Mouse (Mus musculus) MEL (cell line): ENCODE measurements around the gene Fam131c. TPM values are rescaled to one million over a fixed set of nuclear protein-coding genes. Genes with fewer than 3 reads are reported as not detected.

Experiments used
- DNase-seq: peaks from one replicate; pipeline ENCODE4 v3.0.0; 2011; ENCODE audit warnings: low read depth, low spot score
- H3K27ac ChIP-seq: 2 replicates; pipeline ENCODE4 v1.5.1; 2012; ENCODE audit warnings: low read depth, mild to moderate bottlenecking, control low read depth, low read length, moderate library complexity; ENCODE audit not compliant: control insufficient read depth
- H3K27me3 ChIP-seq, 2 experiments: fragments of 150-350 bp in 1 of 2; sonication (generic) in 1 of 2; 2 replicates each; pipeline ENCODE4 v1.6.1; 2012; ENCODE audit warnings: low read length in 2 of 2, mild to moderate bottlenecking in 2 of 2, improper control_type of control experiment in 1 of 2, moderate library complexity in 1 of 2; ENCODE audit not compliant: insufficient read depth in 2 of 2, control insufficient read depth in 1 of 2
- H3K36me3 ChIP-seq, 2 experiments: 2 replicates each; pipeline ENCODE4 v1.6.1; 2012 to 2014; ENCODE audit warnings: low read length in 2 of 2, improper control_type of control experiment in 1 of 2, inconsistent platforms in 1 of 2, mild to moderate bottlenecking in 1 of 2; ENCODE audit not compliant: insufficient read depth in 2 of 2, control insufficient read depth in 1 of 2
- H3K4me1 ChIP-seq, 2 experiments: fragments of 150-350 bp in 1 of 2; sonication (generic) in 1 of 2; 2 replicates each; pipeline ENCODE4 v1.6.1; 2012; ENCODE audit warnings: low read length in 2 of 2, improper control_type of control experiment in 1 of 2, mild to moderate bottlenecking in 1 of 2; ENCODE audit not compliant: insufficient read depth in 2 of 2, control insufficient read depth in 1 of 2
- H3K4me3 ChIP-seq, 2 experiments: fragments of 150-350 bp in 1 of 2; sonication (generic) in 1 of 2; 2 replicates each; pipeline ENCODE4 v1.5.1; 2012; ENCODE audit warnings: low read depth in 2 of 2, low read length in 2 of 2, mild to moderate bottlenecking in 2 of 2, moderate library complexity in 2 of 2, control low read depth in 1 of 2, improper control_type of control experiment in 1 of 2; ENCODE audit not compliant: control insufficient read depth in 1 of 2, insufficient read depth in 1 of 2
- H3K79me2 ChIP-seq: 2 replicates; pipeline ENCODE4 v1.6.1; 2012; ENCODE audit warnings: mild to moderate bottlenecking, low read length, moderate library complexity; ENCODE audit not compliant: control insufficient read depth, poor library complexity, insufficient read depth
- H3K9ac ChIP-seq: 2 replicates; pipeline ENCODE4 v1.6.1; 2012; ENCODE audit warnings: low read depth, mild to moderate bottlenecking, control low read depth, low read length, moderate library complexity; ENCODE audit not compliant: control insufficient read depth, poor library complexity, severe bottlenecking
- H3K9me3 ChIP-seq: fragments of 150-350 bp; sonication (generic); replicated peaks from 2 replicates; pipeline ENCODE4 v1.6.1; 2012; ENCODE audit warnings: mild to moderate bottlenecking, low read length, improper control_type of control experiment, moderate library complexity; ENCODE audit not compliant: insufficient read depth
- CHD1 ChIP-seq: IDR thresholded peaks from 2 replicates; pipeline ENCODE4 v1.6.1; 2012; ENCODE audit warnings: low read depth, mild to moderate bottlenecking, inconsistent platforms, low read length, improper control_type of control experiment
- E2F4 ChIP-seq: IDR thresholded peaks from 2 replicates; pipeline ENCODE4 v1.6.1; 2011; ENCODE audit warnings: low read depth, low read length, improper control_type of control experiment, borderline replicate concordance
- ELF1 ChIP-seq: IDR thresholded peaks from 2 replicates; pipeline ENCODE4 v1.6.1; 2014; ENCODE audit warnings: low read depth, mild to moderate bottlenecking, inconsistent platforms, low read length, improper control_type of control experiment, moderate library complexity
- ETS1 ChIP-seq: IDR thresholded peaks from 2 replicates; pipeline ENCODE4 v1.6.1; 2012; ENCODE audit warnings: low read depth, mild to moderate bottlenecking, inconsistent platforms, low read length, improper control_type of control experiment, moderate library complexity
- GATA1 ChIP-seq: IDR thresholded peaks from 2 replicates; pipeline ENCODE4 v1.6.1; 2011; ENCODE audit warnings: low read depth, low read length, improper control_type of control experiment
- JUND ChIP-seq: IDR thresholded peaks from 2 replicates; pipeline ENCODE4 v1.6.1; 2011; ENCODE audit warnings: low read depth, mild to moderate bottlenecking, improper control_type of control experiment, low read length
- MAFK ChIP-seq: IDR thresholded peaks from 2 replicates; pipeline ENCODE4 v1.6.1; 2011; ENCODE audit warnings: low read depth, mild to moderate bottlenecking, low read length, improper control_type of control experiment, borderline replicate concordance
- MAZ ChIP-seq: IDR thresholded peaks from 2 replicates; pipeline ENCODE4 v1.6.1; 2012; ENCODE audit warnings: low read depth, mild to moderate bottlenecking, inconsistent platforms, low read length, improper control_type of control experiment
- MXI1 ChIP-seq: IDR thresholded peaks from 2 replicates; pipeline ENCODE4 v1.6.1; 2011; ENCODE audit warnings: mild to moderate bottlenecking, low read depth, low read length, improper control_type of control experiment
- MYB ChIP-seq: IDR thresholded peaks from 2 replicates; pipeline ENCODE4 v1.6.1; 2011; ENCODE audit warnings: mild to moderate bottlenecking, low read depth, low read length, improper control_type of control experiment
- MYC ChIP-seq: IDR thresholded peaks from 2 replicates; pipeline ENCODE4 v1.6.1; 2011; ENCODE audit warnings: low read depth, mild to moderate bottlenecking, low read length, improper control_type of control experiment, moderate library complexity
- NRF1 ChIP-seq: IDR thresholded peaks from 2 replicates; pipeline ENCODE4 v1.6.1; 2014; ENCODE audit warnings: low read depth, mild to moderate bottlenecking, inconsistent platforms, low read length, improper control_type of control experiment, moderate library complexity; ENCODE audit not compliant: poor library complexity, insufficient read depth, severe bottlenecking
- POLR2A ChIP-seq, 2 experiments: IDR thresholded peaks; 2 replicates each; pipeline ENCODE4 v1.6.1; 2011 to 2012; ENCODE audit warnings: low read length in 2 of 2, mild to moderate bottlenecking in 2 of 2, control low read depth in 1 of 2, improper control_type of control experiment in 1 of 2, low read depth in 1 of 2, moderate library complexity in 1 of 2; ENCODE audit not compliant: control insufficient read depth in 1 of 2, insufficient read depth in 1 of 2, poor library complexity in 1 of 2
- POLR2AphosphoS5 ChIP-seq: IDR thresholded peaks from 2 replicates; pipeline ENCODE4 v1.6.1; 2012; ENCODE audit warnings: low read depth, borderline replicate concordance, mild to moderate bottlenecking, inconsistent platforms, low read length, moderate library complexity, mixed read lengths
- RAD21 ChIP-seq: IDR thresholded peaks from 2 replicates; pipeline ENCODE4 v1.6.1; 2011; ENCODE audit warnings: mild to moderate bottlenecking, low read depth, low read length, improper control_type of control experiment
- RCOR1 ChIP-seq: IDR thresholded peaks from 2 replicates; pipeline ENCODE4 v1.6.1; 2012; ENCODE audit warnings: low read depth, mild to moderate bottlenecking, inconsistent platforms, low read length, improper control_type of control experiment
- SIN3A ChIP-seq: IDR thresholded peaks from 2 replicates; pipeline ENCODE4 v1.6.1; 2012; ENCODE audit warnings: low read length, improper control_type of control experiment, inconsistent platforms
- SMC3 ChIP-seq: IDR thresholded peaks from 2 replicates; pipeline ENCODE4 v1.6.1; 2011; ENCODE audit warnings: low read depth, low read length, improper control_type of control experiment
- UBTF ChIP-seq: IDR thresholded peaks from 2 replicates; pipeline ENCODE4 v1.6.1; 2012; ENCODE audit warnings: low read depth, mild to moderate bottlenecking, inconsistent platforms, low read length, improper control_type of control experiment, moderate library complexity, borderline replicate concordance; ENCODE audit not compliant: insufficient read depth
- USF1 ChIP-seq: IDR thresholded peaks from 2 replicates; pipeline ENCODE4 v1.6.1; 2014; ENCODE audit warnings: low read depth, mild to moderate bottlenecking, inconsistent platforms, low read length, improper control_type of control experiment, moderate library complexity
- USF2 ChIP-seq, 2 experiments: IDR thresholded peaks; 2 replicates each; pipeline ENCODE4 v1.6.1; 2011 to 2012; ENCODE audit warnings: improper control_type of control experiment in 2 of 2, low read length in 2 of 2, borderline replicate concordance in 1 of 2, inconsistent platforms in 1 of 2, low read depth in 1 of 2, mild to moderate bottlenecking in 1 of 2; ENCODE audit not compliant: insufficient read depth in 1 of 2
- ZNF384 ChIP-seq: IDR thresholded peaks from 2 replicates; pipeline ENCODE4 v1.6.1; 2012; ENCODE audit warnings: low read depth, mild to moderate bottlenecking, inconsistent platforms, low read length, improper control_type of control experiment
- polyA plus RNA-seq, 2 experiments: library from polyadenylated mRNA; stranded (reverse) in 1 of 2; unstranded in 1 of 2; fragments of >175 nt in 1 of 2; fragments of >200 nt in 1 of 2; gene quantifications; 2 replicates each; pipeline versions ENCODE4 v1.2.1 to v1.2.4; 2012; ENCODE audit warnings: low replicate concordance in 2 of 2, low read depth in 1 of 2; ENCODE audit not compliant: insufficient read length in 2 of 2, insufficient read depth in 1 of 2, missing spikeins in 1 of 2
- total RNA-seq: library from RNA; depleted of rRNA; stranded (reverse); fragments of 300-350 nt; gene quantifications from 2 replicates; pipeline ENCODE4 v1.2.3, GENCODE M21; 2012

The Fam131c gene
- total and polyA plus RNA-seq, 3 experiments = not detected

- Histone ChIP-seq H3K27me3 (peaks cover 0 to 2% of the 10 kb centered on the region in 2 experiments; a peak in 2 of 4 replicates), H3K9me3 (no peaks in the 10 kb centered on the region), H3K9ac (no peak overlapping the region), H3K36me3 (no peaks in the 10 kb centered on the region), H3K79me2 (no peaks in the 10 kb centered on the region), H3K27ac (no peak overlapping the region), H3K4me3 (no peak overlapping the region), H3K4me1 (no peaks in the 10 kb centered on the region)
- no peak for DNase-seq
- no peak for TF ChIP-seq SMC3
- TF ChIP-seq MYB = no peak
- no peak for TF ChIP-seq ZNF384
- no peak for TF ChIP-seq SIN3A
- TF ChIP-seq JUND = no peak
- TF ChIP-seq UBTF = no peak
- no peak for TF ChIP-seq POLR2AphosphoS5
- TF ChIP-seq GATA1 = no peak
- TF ChIP-seq RCOR1 = no peak
- no peak for TF ChIP-seq CHD1
- TF ChIP-seq ETS1 = no peak
- no peak for TF ChIP-seq POLR2A (IDR thresholded peaks at IDR 0.05; ENCODE audit: control insufficient read depth in 1 of 2, insufficient read depth in 1 of 2, low read depth in 1 of 2, low read length in 2 of 2, poor library complexity in 1 of 2)
- no peak for TF ChIP-seq MYC
- no peak for TF ChIP-seq NRF1
- no peak for TF ChIP-seq USF2 (IDR thresholded peaks at IDR 0.05; ENCODE audit: borderline replicate concordance in 1 of 2, insufficient read depth in 1 of 2, low read depth in 1 of 2, low read length in 2 of 2)
- TF ChIP-seq MAZ = no peak
- TF ChIP-seq E2F4 = no peak
- no peak for TF ChIP-seq ELF1
Observed at GRCm38 (mm10) chr4:141372426-141372825, 4.4 kb downstream of the Fam131c start.

- H3K4me3 ChIP-seq = no peak overlapping the region
- no peak for TF ChIP-seq MXI1
- TF ChIP-seq SIN3A = no peak
- no peak for TF ChIP-seq POLR2A (IDR thresholded peaks at IDR 0.05; ENCODE audit: control insufficient read depth in 1 of 2, insufficient read depth in 1 of 2, low read depth in 1 of 2, low read length in 2 of 2, poor library complexity in 1 of 2)
- no peak for TF ChIP-seq E2F4
- no peak for TF ChIP-seq RAD21
- no peak for TF ChIP-seq MAFK
- no peak for TF ChIP-seq USF1
- no peaks in the 10 kb centered on the region for H3K36me3 ChIP-seq
- no peak overlapping the region for H3K27ac ChIP-seq
- no peaks in the 10 kb centered on the region for H3K79me2 ChIP-seq
- DNase-seq = no peak
- H3K9ac ChIP-seq = no peak overlapping the region
- no peaks in the 10 kb centered on the region; a peak in 2 of 4 replicates for H3K27me3 ChIP-seq
- no peaks in the 10 kb centered on the region for H3K4me1 ChIP-seq
- no peaks in the 10 kb centered on the region for H3K9me3 ChIP-seq
Observed at GRCm38 (mm10) chr4:141379674-141380073, 11.7 kb downstream of the Fam131c start.
